Comparison of ENCODE assay signal across 9 mouse cellular contexts in the genomic region with DNA sequence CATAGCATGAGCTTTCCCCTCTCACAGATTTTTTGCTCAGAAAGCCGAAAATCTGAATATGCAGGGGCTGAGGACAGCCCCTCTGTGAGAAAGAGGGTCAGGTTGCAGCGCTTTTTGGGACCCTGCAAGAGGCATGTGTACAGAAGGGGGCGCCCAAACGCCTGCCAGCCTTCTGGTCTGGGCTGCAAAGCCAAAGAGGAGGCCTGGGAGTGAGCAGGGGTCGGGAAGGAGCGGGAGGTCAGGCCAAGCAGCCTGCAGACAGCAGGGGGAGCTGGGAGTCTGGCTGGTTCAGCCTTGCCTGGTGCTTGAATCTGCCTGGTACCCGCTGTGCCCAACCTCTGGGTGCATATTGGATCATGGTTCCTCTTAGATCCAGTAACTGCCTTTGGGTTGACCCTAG. TPM values are rescaled to one million over a fixed set of nuclear protein-coding genes. Genes with fewer than 3 reads are reported as not detected.
DNase-seq lines count a peak whose midpoint lies in the region; ATAC-seq lines count a peak whose summit lies in the region.
"Had no signal": no experiment of that assay in that cellular context is flagged by ENCODE, and none has a peak within 500 bp of the region (broad histone marks: within the 10 kb centered on the region; RNA-seq: fewer than 3 reads in every experiment).

No protein-coding gene starts in this region.

- intact Hi-C loops in left cerebral cortex, postnatal 4 days (cut with DNase I) = no loop called here

- WGBS in neural tube, embryonic 11.5 days = 1% methylated on average over 7 of the region's 7 CpGs

- no peak overlapping the region for H3K4me3 ChIP-seq in neural tube, embryonic 11.5 days (ENCODE audit: low read depth, low read length)
- H3K4me3 ChIP-seq: liver, embryonic 13.5 days had no signal

- DNase-seq in adrenal gland, postnatal 36 days = peak; percentile 16 to 31
- no peak for DNase-seq in adrenal gland, adult 18-20 months (ENCODE audit: low spot score in 2 of 2)
- DNase-seq in left cerebral cortex, postnatal 4 days = peak; percentile 73
- no peak for DNase-seq in left cerebral cortex, adult 9 months (ENCODE audit: low spot score in 2 of 2)
- DNase-seq in cerebellum, postnatal 4 days (ENCODE audit: low spot score in 2 of 2) = peak; percentile 40 to 60
- peak; percentile 77 for DNase-seq in neural tube, embryonic 11.5 days (ENCODE audit: low spot score)
- DNase-seq in T-cell, adult 2 months (ENCODE audit: low spot score) = no peak
- DNase-seq: liver, embryonic 13.5 days had no signal

- H3K9me3 ChIP-seq in neural tube, embryonic 11.5 days (ENCODE audit: control insufficient read depth, low read length) = no peaks in the 10 kb centered on the region
- H3K9me3 ChIP-seq: liver, embryonic 13.5 days had no signal

- H3K36me3 ChIP-seq in neural tube, embryonic 11.5 days (ENCODE audit: control insufficient read depth, insufficient read depth, low read length) = no peaks in the 10 kb centered on the region
- H3K36me3 ChIP-seq: liver, embryonic 13.5 days had no signal

- ATAC-seq in hematopoietic stem cell, adult 5-6 weeks (replicated peaks in 1 of 2; ENCODE audit: insufficient read depth in 1 of 2, low FRiP score in 2 of 2, low TSS enrichment in 1 of 2, low read depth in 1 of 2, poor library complexity in 2 of 2, severe bottlenecking in 2 of 2) = peak; percentile 40 to 48; a peak in 3 of 4 replicates
- ATAC-seq in neural tube, embryonic 11.5 days (ENCODE audit: insufficient read depth, low FRiP score, low TSS enrichment) = no peak

- H3K9ac ChIP-seq in neural tube, embryonic 11.5 days (ENCODE audit: low read length) = no peak overlapping the region
- H3K9ac ChIP-seq: liver, embryonic 13.5 days had no signal

- no peaks in the 10 kb centered on the region for H3K27me3 ChIP-seq in neural tube, embryonic 11.5 days (ENCODE audit: control insufficient read depth, insufficient read depth, low read length)

- no peak overlapping the region for H3K4me2 ChIP-seq in neural tube, embryonic 11.5 days (ENCODE audit: low read depth)
- H3K4me2 ChIP-seq: liver, embryonic 13.5 days had no signal

- H3K27ac ChIP-seq in neural tube, embryonic 11.5 days (ENCODE audit: low read depth, low read length) = no peak overlapping the region
- H3K27ac ChIP-seq: liver, embryonic 13.5 days had no signal

- H3K4me1 ChIP-seq in neural tube, embryonic 11.5 days (ENCODE audit: control insufficient read depth, insufficient read depth, low read length) = no peaks in the 10 kb centered on the region

RNA-seq across cellular contexts. Expression of a gene that starts 6.4 kb away (rescaled TPM):
- total RNA-seq in adrenal gland, postnatal 36 days (2021) = not detected
- total RNA-seq in adrenal gland, adult 18-20 months (2021) = not detected
- not detected for total RNA-seq in left cerebral cortex, postnatal 4 days (2021)
- total RNA-seq in hematopoietic stem cell, adult 5-6 weeks (2017) = not detected in 2 replicates
- polyA plus RNA-seq in neural tube, embryonic 11.5 days (2014; fragmentation: Nextera tagmentation; extraction: Ambion mirVana) = not detected in 2 replicates
- polyA plus RNA-seq: liver, embryonic 13.5 days had no signal

RNA-seq across cellular contexts. Expression of a gene that starts 13.4 kb away (rescaled TPM):
- total RNA-seq in adrenal gland, postnatal 36 days (2021) = under 1 TPM; 0.50 to 0.89 TPM
- 10 to 100 TPM in 1 of 2 experiments, under 1 TPM in 1; 0.83 to 10.2 TPM for total RNA-seq in adrenal gland, adult 18-20 months (2021)
- not detected for total RNA-seq in left cerebral cortex, postnatal 4 days (2021)
- 8.2 and 12.3 TPM in 2 replicates for total RNA-seq in hematopoietic stem cell, adult 5-6 weeks (2017)
- 2.1 and 3.5 TPM in 2 replicates for polyA plus RNA-seq in neural tube, embryonic 11.5 days (2014; fragmentation: Nextera tagmentation; extraction: Ambion mirVana)

RNA-seq across cellular contexts. Expression of a gene that starts 32.4 kb away (rescaled TPM):
- total RNA-seq in adrenal gland, postnatal 36 days (2021) = 10 to 100 TPM; 16.8 to 23.1 TPM
- 10 to 100 TPM; 17.0 to 24.2 TPM for total RNA-seq in adrenal gland, adult 18-20 months (2021)
- total RNA-seq in left cerebral cortex, postnatal 4 days (2021) = 1 to 10 TPM; 5.5 to 5.7 TPM
- 233 and 282 TPM in 2 replicates for total RNA-seq in hematopoietic stem cell, adult 5-6 weeks (2017)
- 15.1 and 21.0 TPM in 2 replicates for polyA plus RNA-seq in neural tube, embryonic 11.5 days (2014; fragmentation: Nextera tagmentation; extraction: Ambion mirVana)

RNA-seq across cellular contexts. Expression of a gene that starts 40.4 kb away (rescaled TPM):
- 1,000 to 10,000 TPM in 1 of 2 experiments, 100 to 1,000 TPM in 1; 932 to 1,123 TPM for total RNA-seq in adrenal gland, postnatal 36 days (2021)
- 1,000 to 10,000 TPM; 1,152 to 1,350 TPM for total RNA-seq in adrenal gland, adult 18-20 months (2021)
- 100 to 1,000 TPM; 133 to 157 TPM for total RNA-seq in left cerebral cortex, postnatal 4 days (2021)
- 123 and 168 TPM in 2 replicates for total RNA-seq in hematopoietic stem cell, adult 5-6 weeks (2017)
- polyA plus RNA-seq in neural tube, embryonic 11.5 days (2014; fragmentation: Nextera tagmentation; extraction: Ambion mirVana) = 176 and 189 TPM in 2 replicates

RNA-seq across cellular contexts. Expression of a gene that starts 45.7 kb away (rescaled TPM):
- 1 to 10 TPM; 2.6 to 3.3 TPM for total RNA-seq in adrenal gland, postnatal 36 days (2021)
- 1 to 10 TPM; 3.1 to 9.4 TPM for total RNA-seq in adrenal gland, adult 18-20 months (2021)
- total RNA-seq in left cerebral cortex, postnatal 4 days (2021) = 1 to 10 TPM in 1 of 2 experiments, not detected in 1; 5.0 TPM
- total RNA-seq in hematopoietic stem cell, adult 5-6 weeks (2017) = 18.0 and 43.2 TPM in 2 replicates
- polyA plus RNA-seq in neural tube, embryonic 11.5 days (2014; fragmentation: Nextera tagmentation; extraction: Ambion mirVana) = not detected in 2 replicates
- polyA plus RNA-seq: liver, embryonic 13.5 days had no signal

Comparison
In these comparisons a context has a peak if more than half of its experiments do, and no peak if none do; other contexts are left out.
1. DNase-seq: peak in adrenal gland, postnatal 36 days (2 of 2), left cerebral cortex, postnatal 4 days (single experiment), cerebellum, postnatal 4 days (2 of 2) and neural tube, embryonic 11.5 days (single experiment); none in adrenal gland, adult 18-20 months (0 of 2), left cerebral cortex, adult 9 months (0 of 2) and T-cell, adult 2 months (single experiment).